ENCODE assay signal across 20 mouse cellular contexts in the genomic region with DNA sequence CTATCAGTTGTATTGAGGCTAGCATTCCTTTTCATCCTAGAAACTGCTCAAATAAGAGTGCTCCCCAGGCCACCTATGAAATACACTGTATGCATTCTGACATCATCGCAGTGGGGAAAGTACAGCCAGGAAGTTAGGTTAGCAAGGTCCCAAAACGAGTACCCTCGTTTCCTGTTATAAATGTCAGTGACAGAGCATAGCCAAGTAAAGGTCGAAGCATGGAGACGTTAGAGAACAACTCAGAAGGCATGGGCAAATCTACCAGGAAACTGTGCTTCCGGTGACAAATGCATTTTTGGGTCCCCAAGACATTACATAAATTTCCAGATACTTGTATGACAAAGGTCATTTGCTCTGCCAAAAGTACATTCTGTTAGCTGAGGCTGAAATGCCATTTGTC. TPM values are rescaled to one million over a fixed set of nuclear protein-coding genes. Genes with fewer than 3 reads are reported as not detected.
DNase-seq lines count a peak whose midpoint lies in the region; ATAC-seq lines count a peak whose summit lies in the region.
"Had no signal": no experiment of that assay in that cellular context is flagged by ENCODE, and none has a peak within 500 bp of the region (broad histone marks: within the 10 kb centered on the region; RNA-seq: fewer than 3 reads in every experiment).

No protein-coding gene starts in this region.

- ATAC-seq in CD4-positive, CD25-positive, alpha-beta regulatory T cell, adult 4 months, result peak; percentile 94
- ATAC-seq in cerebellum, adult (ENCODE audit: insufficient number of reproducible peaks, low FRiP score, low TSS enrichment), result no peak
- ATAC-seq: forebrain, postnatal 0 days had no signal

- no peaks in the 10 kb centered on the region for H3K36me3 ChIP-seq in midbrain, embryonic 10.5 days
- H3K36me3 ChIP-seq: hindbrain, embryonic 15.5 days; limb, embryonic 10.5 days; liver, embryonic 13.5 days had no signal

- H3K4me3 ChIP-seq in midbrain, embryonic 10.5 days, result no peak overlapping the region
- H3K4me3 ChIP-seq: erythroblast, embryonic 14.5 days; gastrocnemius, adult 2 months; hindbrain, embryonic 15.5 days; limb, embryonic 10.5 days; liver, embryonic 13.5 days had no signal

- 82% methylated on average over 6 of the region's 6 CpGs for WGBS in midbrain, embryonic 10.5 days

- no peaks in the 10 kb centered on the region for H3K27me3 ChIP-seq in midbrain, embryonic 10.5 days (ENCODE audit: low read depth, poor library complexity, severe bottlenecking)
- H3K27me3 ChIP-seq: hindbrain, embryonic 15.5 days; liver, embryonic 13.5 days had no signal

- H3K27ac ChIP-seq in midbrain, embryonic 10.5 days (replicated peaks), result no peak overlapping the region
- H3K27ac ChIP-seq: gastrocnemius, adult 2 months; hindbrain, embryonic 15.5 days; limb, embryonic 10.5 days; liver, embryonic 13.5 days had no signal

- peak; percentile 14 to 20 for DNase-seq in B cell, adult 2 months
- DNase-seq in induced T-regulatory cell, adult 2 months (ENCODE audit: low read depth), result peak; percentile 80
- peak; percentile 21 to 34 for DNase-seq in natural killer cell, adult 2 months (ENCODE audit: low spot score in 2 of 2)
- no peak for DNase-seq in lung, adult 18-20 months
- DNase-seq in cerebellum, adult 11-12 months, result no peak
- no peak for DNase-seq in midbrain, embryonic 10.5 days (ENCODE audit: low spot score)
- DNase-seq: adrenal gland, adult 8-10 months; cerebellum, adult 9-10 months; forebrain, postnatal 0 days; gastrocnemius, adult 2 months; heart, postnatal 10 days; kidney, adult 8-10 months; liver, embryonic 13.5 days; right cerebral cortex, postnatal 14 days had no signal

- H3K9me3 ChIP-seq in midbrain, embryonic 10.5 days (replicated peaks), result no peaks in the 10 kb centered on the region
- H3K9me3 ChIP-seq: hindbrain, embryonic 15.5 days; limb, embryonic 10.5 days; liver, embryonic 13.5 days had no signal

- H3K4me1 ChIP-seq in midbrain, embryonic 10.5 days, result no peaks in the 10 kb centered on the region
- H3K4me1 ChIP-seq: hindbrain, embryonic 15.5 days; limb, embryonic 10.5 days; liver, embryonic 13.5 days had no signal

RNA-seq across cellular contexts. Expression of a gene that starts 41.9 kb away (rescaled TPM):
- under 1 TPM; 0.36 to 0.49 TPM for polyA plus RNA-seq in CD4-positive, CD25-positive, alpha-beta regulatory T cell, adult 4 months (2017; shearing (Covaris generic))
- polyA plus RNA-seq in midbrain, embryonic 10.5 days (2016; fragmentation: Nextera tagmentation; extraction: Ambion mirVana), result not detected in 2 replicates
- polyA plus RNA-seq: brain, embryonic 14.5 days; erythroblast, embryonic 14.5 days; forebrain, postnatal 0 days; hindbrain, embryonic 15.5 days; limb, embryonic 10.5 days had no signal

Comparison
In these comparisons a context has a peak if more than half of its experiments do, and no peak if none do; other contexts are left out.
1. DNase-seq: peak in B cell, adult 2 months (2 of 2), induced T-regulatory cell, adult 2 months (single experiment) and natural killer cell, adult 2 months (2 of 2); none in lung, adult 18-20 months (0 of 2), cerebellum, adult 11-12 months (single experiment) and midbrain, embryonic 10.5 days (single experiment).